Mouse (Mus musculus) E14TG2a.4 (cell line): Measurements from ENCODE around the gene Kat2b.
"Not testable (repeated sequence)": the region's sequence is repeated elsewhere in the genome, so short reads cannot be mapped to it uniquely, and the experiment has no call there.

ENCODE experiments used
- H3K27me3 ChIP-seq: 2 replicates; pipeline ENCODE4 v1.6.1; 2014; ENCODE audit warnings: low read length, control low read depth; ENCODE audit not compliant: insufficient read depth
- H3K36me3 ChIP-seq: 2 replicates; pipeline ENCODE4 v1.6.1; 2014; ENCODE audit warnings: low read length, control low read depth; ENCODE audit not compliant: insufficient read depth
- H3K4me1 ChIP-seq: replicated peaks from 2 replicates; pipeline ENCODE4 v1.6.1; 2014; ENCODE audit warnings: low read depth, low read length, control low read depth
- H3K4me3 ChIP-seq: replicated peaks from 2 replicates; pipeline ENCODE4 v1.5.1; 2014; ENCODE audit warnings: mild to moderate bottlenecking, low read length
- H3K9me3 ChIP-seq: 2 replicates; pipeline ENCODE4 v1.6.1; 2014; ENCODE audit warnings: low read length, control low read depth
- CTCF ChIP-seq: conservative IDR thresholded peaks from 2 replicates; pipeline ENCODE4 v1.5.1; 2014; ENCODE audit warnings: low read length
- NANOG ChIP-seq: IDR thresholded peaks from 2 replicates; pipeline ENCODE4 v1.6.1; 2014; ENCODE audit warnings: borderline replicate concordance, low read length, mixed read lengths
- POU5F1 ChIP-seq: IDR thresholded peaks from 2 replicates; pipeline ENCODE4 v1.6.1; 2014; ENCODE audit warnings: low read length, borderline replicate concordance

The Kat2b gene

GRCm38 (mm10) chr17:53566161-53566918, at the start of gene Kat2b:
Gene Kat2b (plus strand): TSS chr17:53566861.
- peak within 1 kb of the TSS; percentile 89 for H3K4me3 ChIP-seq
- H3K27me3 ChIP-seq: no peaks in the 10 kb centered on the region
- H3K9me3 ChIP-seq: no peaks in the 10 kb centered on the region
- no peak for TF ChIP-seq POU5F1
- TF ChIP-seq CTCF: no peak
- TF ChIP-seq NANOG: no peak
- no peaks in the 10 kb centered on the region for H3K36me3 ChIP-seq
- H3K4me1 ChIP-seq: peaks cover 72% of the 10 kb centered on the region

GRCm38 (mm10) chr17:53519364-53519763, 47.3 kb upstream of the Kat2b start:
- H3K9me3 ChIP-seq: 0 out of 2 replicates have a peak, but pooled peaks cover 3% of the 10 kb centered on the region
- H3K4me3 ChIP-seq: no peak overlapping the region
- no peaks in the 10 kb centered on the region for H3K27me3 ChIP-seq
- peaks cover 8% of the 10 kb centered on the region; the same call in 1 of the 2 replicates for H3K36me3 ChIP-seq
- no peaks in the 10 kb centered on the region for H3K4me1 ChIP-seq
- TF ChIP-seq POU5F1 (no peak), CTCF (0 out of 2 replicates have a peak, but pooled peaks have one; percentile 11)

GRCm38 (mm10) chr17:53520509-53520908, 46.2 kb upstream of the Kat2b start:
- Histone ChIP-seq H3K4me1 (no peaks in the 10 kb centered on the region), H3K9me3 (0 out of 2 replicates have a peak, but pooled peaks cover 3% of the 10 kb centered on the region), H3K27me3 (no peaks in the 10 kb centered on the region)

GRCm38 (mm10) chr17:53528034-53528433, 38.6 kb upstream of the Kat2b start:
- TF ChIP-seq CTCF (no peak), POU5F1 (no peak), NANOG (no peak)
- Histone ChIP-seq H3K9me3 (0 out of 2 replicates have a peak, but pooled peaks cover 3% of the 10 kb centered on the region), H3K4me1 (no peaks in the 10 kb centered on the region), H3K36me3 (no peaks in the 10 kb centered on the region), H3K4me3 (no peak overlapping the region), H3K27me3 (no peaks in the 10 kb centered on the region)

More at GRCm38 (mm10) chr17:53520509-53520908, 46.2 kb upstream of the Kat2b start:
- Histone ChIP-seq H3K36me3 (peaks cover 4% of the 10 kb centered on the region; the same call in 1 of the 2 replicates), H3K4me3 (no peak overlapping the region)
- TF ChIP-seq NANOG: no peak
- no peak for TF ChIP-seq POU5F1
- TF ChIP-seq CTCF: no peak

GRCm38 (mm10) chr17:53531160-53531559, 35.5 kb upstream of the Kat2b start:
- Histone ChIP-seq H3K36me3 (no peaks in the 10 kb centered on the region), H3K9me3 (no peaks in the 10 kb centered on the region), H3K4me1 (no peaks in the 10 kb centered on the region), H3K4me3 (no peak overlapping the region), H3K27me3 (no peaks in the 10 kb centered on the region)
- TF ChIP-seq NANOG: no peak
- TF ChIP-seq POU5F1: no peak
- TF ChIP-seq CTCF: peak; percentile 39

- H3K4me1 ChIP-seq: peaks cover 4% of the 10 kb centered on the region; the same call in 1 of the 2 replicates
- no peaks in the 10 kb centered on the region for H3K9me3 ChIP-seq
- no peak overlapping the region for H3K4me3 ChIP-seq
- no peak for TF ChIP-seq POU5F1
- no peak for TF ChIP-seq NANOG
- TF ChIP-seq CTCF: no peak
- H3K36me3 ChIP-seq: no peaks in the 10 kb centered on the region
- H3K27me3 ChIP-seq: no peaks in the 10 kb centered on the region
Measured at GRCm38 (mm10) chr17:53532425-53532824, 34.2 kb upstream of the Kat2b start.

GRCm38 (mm10) chr17:53539351-53539750, 27.3 kb upstream of the Kat2b start, which contains the start of gene Pp2d1:
Gene Pp2d1 (minus strand): TSS chr17:53539451.
- not testable (repeated sequence) for H3K9me3 ChIP-seq, H3K4me3 ChIP-seq, H3K4me1 ChIP-seq, H3K36me3 ChIP-seq, H3K27me3 ChIP-seq

- H3K4me1 ChIP-seq: peaks cover 16% of the 10 kb centered on the region
- H3K27me3 ChIP-seq: no peaks in the 10 kb centered on the region
- TF ChIP-seq NANOG (no peak), CTCF (no peak), POU5F1 (no peak)
- 0 out of 2 replicates have a peak, but pooled peaks cover 2% of the 10 kb centered on the region for H3K9me3 ChIP-seq
- no peaks in the 10 kb centered on the region for H3K36me3 ChIP-seq
- no peak overlapping the region for H3K4me3 ChIP-seq
Measured at GRCm38 (mm10) chr17:53542536-53542935, 24.1 kb upstream of the Kat2b start.
